Mouse (Mus musculus) megakaryocyte, adult 5-6 weeks (primary cell): Measurements from ENCODE around the gene Edil3. TPM values are rescaled to one million over a fixed set of nuclear protein-coding genes. Genes with fewer than 3 reads are reported as not detected.
A peak's percentile ranks its signal among the peaks of the same experiment; 100 is the strongest.

Experiments
- ATAC-seq: 2 replicates; pipeline ENCODE4 v1.8.0; 2016; ENCODE audit warnings: mild to moderate bottlenecking, inconsistent platforms; ENCODE audit not compliant: poor library complexity, severe bottlenecking
- total RNA-seq, 2 experiments: library from RNA; stranded (forward) in 1 of 2; stranded (reverse) in 1 of 2; fragments of 153-499, 151-499 nt in 1 of 2; fragments of 221-1000, 200-1000 nt in 1 of 2; gene quantifications; 2 replicates each; pipeline versions ENCODE4 v1.2.3 to v1.2.4; 2015 to 2017

The Edil3 gene
- total RNA-seq, 2 experiments from 2014 or later = 0.13 to 0.26 TPM

GRCm38 (mm10) chr13:89238104-89238503 lies 416.8 kb downstream of the Edil3 start:
- ATAC-seq = no peak

GRCm38 (mm10) chr13:89253990-89254642 lies 432.8 kb downstream of the Edil3 start:
- peak; percentile 38; the same call in 1 of the 2 replicates for ATAC-seq

- ATAC-seq = peak; percentile 23; the same call in 1 of the 2 replicates
These were observed 435.6 kb downstream of the Edil3 start for GRCm38 (mm10) chr13:89256906-89257305.

- ATAC-seq = no peak
These were observed 465.5 kb downstream of the Edil3 start for GRCm38 (mm10) chr13:89286696-89287305.

- ATAC-seq = no peak
These were observed 466.9 kb downstream of the Edil3 start for GRCm38 (mm10) chr13:89288201-89288600.

GRCm38 (mm10) chr13:89321155-89321554 lies 499.9 kb downstream of the Edil3 start:
- ATAC-seq = no peak

- ATAC-seq = no peak
These were observed 503.0 kb downstream of the Edil3 start for GRCm38 (mm10) chr13:89324282-89324681.

GRCm38 (mm10) chr13:89334494-89334893 lies 513.2 kb downstream of the Edil3 start:
- ATAC-seq = no peak

GRCm38 (mm10) chr13:89335908-89336579 lies 514.8 kb downstream of the Edil3 start:
- ATAC-seq = no peak

- ATAC-seq = 0 out of 2 replicates have a peak, but pooled peaks have one; percentile 11
These were observed 517.8 kb downstream of the Edil3 start for GRCm38 (mm10) chr13:89339055-89339454.

GRCm38 (mm10) chr13:89339776-89340175 lies 518.5 kb downstream of the Edil3 start:
- ATAC-seq = no peak

- no peak for ATAC-seq
These were observed 534.0 kb downstream of the Edil3 start for GRCm38 (mm10) chr13:89355234-89355633.

GRCm38 (mm10) chr13:89358407-89358806 lies 537.1 kb downstream of the Edil3 start:
- ATAC-seq = no peak

- peak; percentile 35; the same call in 1 of the 2 replicates for ATAC-seq
These were observed 541.0 kb downstream of the Edil3 start for GRCm38 (mm10) chr13:89362274-89362673.

GRCm38 (mm10) chr13:89371253-89371652 lies 550.0 kb downstream of the Edil3 start:
- no peak for ATAC-seq

GRCm38 (mm10) chr13:89371656-89372240 lies 550.5 kb downstream of the Edil3 start:
- no peak for ATAC-seq
